Mouse (Mus musculus) G1E (cell line): ENCODE results near the gene Insr. TPM values are rescaled to one million over a fixed set of nuclear protein-coding genes. Genes with fewer than 3 reads are reported as not detected.

ENCODE experiments used
- ATAC-seq: 2 replicates; pipeline ENCODE4 v1.8.0; 2016; ENCODE audit warnings: mild to moderate bottlenecking; ENCODE audit not compliant: insufficient number of reproducible peaks, poor library complexity, low FRiP score, severe bottlenecking; ENCODE audit errors: extremely low read depth
- DNase-seq: peaks from one replicate; pipeline ENCODE4 v3.0.0; 2012; ENCODE audit warnings: low spot score
- H3K27me3 ChIP-seq: 2 replicates; pipeline ENCODE4 v1.6.1; 2012; ENCODE audit warnings: mild to moderate bottlenecking, low read length, inconsistent platforms; ENCODE audit not compliant: insufficient read depth
- H3K36me3 ChIP-seq: replicated peaks from 2 replicates; pipeline ENCODE3; 2012; ENCODE audit warnings: mild to moderate bottlenecking, inconsistent platforms
- H3K4me1 ChIP-seq: 2 replicates; pipeline ENCODE4 v1.6.1; 2012; ENCODE audit warnings: low read depth, low read length, inconsistent platforms, mixed read lengths; ENCODE audit not compliant: insufficient read depth
- H3K4me3 ChIP-seq: 2 replicates; pipeline ENCODE4 v1.5.1; 2012; ENCODE audit warnings: low read depth, mild to moderate bottlenecking, inconsistent platforms, low read length, moderate library complexity, mixed read lengths
- H3K9me3 ChIP-seq: replicated peaks from 2 replicates; pipeline ENCODE4 v1.6.1; 2012; ENCODE audit warnings: inconsistent platforms
- CTCF ChIP-seq: IDR thresholded peaks from 2 replicates; pipeline ENCODE4 v1.5.1; 2012; ENCODE audit warnings: low read depth, low read length, inconsistent platforms, mixed read lengths
- GATA1 ChIP-seq: IDR thresholded peaks from 2 replicates; pipeline ENCODE4 v1.6.1; 2012; ENCODE audit warnings: borderline replicate concordance, low read length, inconsistent platforms, mixed read lengths
- GATA2 ChIP-seq: IDR thresholded peaks from 2 replicates; pipeline ENCODE4 v1.6.1; 2012; ENCODE audit warnings: low read depth, low read length, inconsistent platforms, borderline replicate concordance
- POLR2AphosphoS5 ChIP-seq: IDR thresholded peaks from 2 replicates; pipeline ENCODE4 v1.6.1; 2012; ENCODE audit warnings: low read depth, low read length, inconsistent platforms; ENCODE audit not compliant: insufficient replicate concordance
- TAL1 ChIP-seq: conservative IDR thresholded peaks from 2 replicates; pipeline ENCODE4 v1.6.1; 2012; ENCODE audit warnings: low read depth, low read length, inconsistent platforms, mixed read lengths
- polyA plus RNA-seq: library from polyadenylated mRNA; stranded (reverse); fragments of >175 nt; gene quantifications from 2 replicates; pipeline ENCODE4 v1.2.3, GENCODE M21; 2012
- total RNA-seq, 2 experiments: library from RNA; stranded (forward) in 1 of 2; stranded (reverse) in 1 of 2; fragments of 200-1000 nt in 1 of 2; fragments of >200 nt in 1 of 2; fragmentation: Nextera tagmentation in 1 of 2; gene quantifications; 2 replicates each; pipeline ENCODE4 v1.2.3; 2014 to 2017

Insr gene
- total and polyA plus RNA-seq, 3 experiments: 0.02 to 2.1 (median 0.38) TPM

- ATAC-seq (no peak), DNase-seq (no peak)
- no peaks in the 10 kb centered on the region for H3K36me3 ChIP-seq
- H3K4me3 ChIP-seq: no peak overlapping the region
- TF ChIP-seq GATA2 (no peak), GATA1 (no peak)
- H3K27me3 ChIP-seq: no peaks in the 10 kb centered on the region
- no peaks in the 10 kb centered on the region for H3K9me3 ChIP-seq
- no peaks in the 10 kb centered on the region for H3K4me1 ChIP-seq
Observed at GRCm38 (mm10) chr8:3265182-3265581, 14.2 kb downstream of the Insr start.

GRCm38 (mm10) chr8:3262779-3263178 lies 16.6 kb downstream of the Insr start:
- no peak for ATAC-seq
- no peaks in the 10 kb centered on the region for H3K36me3 ChIP-seq
- TF ChIP-seq TAL1 (no peak), POLR2AphosphoS5 (no peak), CTCF (no peak), GATA2 (no peak), GATA1 (no peak)
- H3K4me1 ChIP-seq: no peaks in the 10 kb centered on the region
- H3K27me3 ChIP-seq: no peaks in the 10 kb centered on the region
- DNase-seq: no peak
- H3K4me3 ChIP-seq: no peak overlapping the region
- H3K9me3 ChIP-seq: no peaks in the 10 kb centered on the region

- H3K4me1 ChIP-seq: no peaks in the 10 kb centered on the region
- no peak for DNase-seq
- no peak for ATAC-seq
- TF ChIP-seq POLR2AphosphoS5: no peak
- TF ChIP-seq TAL1: no peak
- TF ChIP-seq CTCF: no peak
- TF ChIP-seq GATA2: no peak
- TF ChIP-seq GATA1: no peak
- H3K9me3 ChIP-seq: no peaks in the 10 kb centered on the region
- no peaks in the 10 kb centered on the region for H3K27me3 ChIP-seq
- no peak overlapping the region for H3K4me3 ChIP-seq
- no peaks in the 10 kb centered on the region for H3K36me3 ChIP-seq
Observed at GRCm38 (mm10) chr8:3261101-3261500, 18.3 kb downstream of the Insr start.

GRCm38 (mm10) chr8:3260127-3260811 lies 19.1 kb downstream of the Insr start:
- H3K4me1 ChIP-seq: no peaks in the 10 kb centered on the region
- H3K9me3 ChIP-seq: no peaks in the 10 kb centered on the region
- TF ChIP-seq POLR2AphosphoS5 (no peak), TAL1 (no peak), GATA1 (no peak), CTCF (no peak), GATA2 (no peak)
- no peaks in the 10 kb centered on the region for H3K36me3 ChIP-seq
- no peaks in the 10 kb centered on the region for H3K27me3 ChIP-seq
- H3K4me3 ChIP-seq: no peak overlapping the region
- ATAC-seq: no peak
- no peak for DNase-seq

- H3K4me1 ChIP-seq: no peaks in the 10 kb centered on the region
Observed at GRCm38 (mm10) chr8:3256147-3256940, 23.1 kb downstream of the Insr start.

GRCm38 (mm10) chr8:3255321-3255720 lies 24.1 kb downstream of the Insr start:
- Histone ChIP-seq H3K36me3 (no peaks in the 10 kb centered on the region), H3K4me3 (no peak overlapping the region), H3K27me3 (no peaks in the 10 kb centered on the region), H3K4me1 (no peaks in the 10 kb centered on the region), H3K9me3 (no peaks in the 10 kb centered on the region)
- DNase-seq: no peak
- TF ChIP-seq TAL1 (no peak), GATA1 (no peak), POLR2AphosphoS5 (no peak), GATA2 (no peak), CTCF (no peak)
- no peak for ATAC-seq

More at GRCm38 (mm10) chr8:3256147-3256940, 23.1 kb downstream of the Insr start:
- Histone ChIP-seq H3K27me3 (no peaks in the 10 kb centered on the region), H3K9me3 (no peaks in the 10 kb centered on the region), H3K36me3 (no peaks in the 10 kb centered on the region), H3K4me3 (no peak overlapping the region)
- DNase-seq: no peak
- TF ChIP-seq TAL1 (no peak), CTCF (no peak), GATA1 (no peak), GATA2 (no peak), POLR2AphosphoS5 (no peak)
- ATAC-seq: no peak
